Mouse (Mus musculus) midbrain, embryonic 14.5 days (tissue): ENCODE measurements at regions not wholly inside any gene's neighbourhood (a gene's known extent, or its start where the extent isn't known, plus 50 kb on each side); places are given as distances from the start of the nearest gene placed in this dataset.

Experiments used
- ATAC-seq: fragments of 200-750 bp; cut with Nextera tagmentation; 2 replicates; pipeline ENCODE4 v1.8.0; 2017; ENCODE audit warnings: moderate number of reproducible peaks, moderate library complexity; ENCODE audit not compliant: low FRiP score, low TSS enrichment
- DNase-seq: peaks from one replicate; pipeline ENCODE4 v3.0.0-alpha.2; 2015
- H3K27ac ChIP-seq: fragments of 300-500 bp; sonication (generic); replicated peaks from 2 replicates; pipeline ENCODE4 v1.5.1; 2014; ENCODE audit warnings: mild to moderate bottlenecking, low read depth, low read length, moderate library complexity
- H3K27me3 ChIP-seq: fragments of 300-500 bp; sonication (generic); 2 replicates; pipeline ENCODE4 v1.6.1; 2014; ENCODE audit warnings: low read length, control low read depth, mixed read lengths; ENCODE audit not compliant: control insufficient read depth, insufficient read depth
- H3K36me3 ChIP-seq: fragments of 300-500 bp; sonication (generic); 2 replicates; pipeline ENCODE4 v1.6.1; 2014; ENCODE audit warnings: low read length, control low read depth; ENCODE audit not compliant: control insufficient read depth, insufficient read depth
- H3K4me1 ChIP-seq: fragments of 300-500 bp; sonication (generic); 2 replicates; pipeline ENCODE4 v1.6.1; 2014; ENCODE audit warnings: mild to moderate bottlenecking, antibody characterized with exemption, low read length, control low read depth; ENCODE audit not compliant: control insufficient read depth, insufficient read depth
- H3K4me2 ChIP-seq: fragments of 300-500 bp; sonication (generic); 2 replicates; pipeline ENCODE4 v1.6.1; 2014; ENCODE audit warnings: mild to moderate bottlenecking, low read length, moderate library complexity
- H3K4me3 ChIP-seq: fragments of 300-500 bp; sonication (generic); replicated peaks from 2 replicates; pipeline ENCODE4 v1.5.1; 2014; ENCODE audit warnings: low read depth, low read length
- H3K9ac ChIP-seq: fragments of 300-500 bp; sonication (generic); replicated peaks from 2 replicates; pipeline ENCODE4 v1.6.1; 2014; ENCODE audit warnings: mild to moderate bottlenecking, low read length, moderate library complexity
- H3K9me3 ChIP-seq: fragments of 300-500 bp; sonication (generic); 2 replicates; pipeline ENCODE4 v1.6.1; 2016; ENCODE audit warnings: low read length, control low read depth, mixed read lengths; ENCODE audit not compliant: control insufficient read depth
- WGBS: fragments of 180-500 bp; shearing (Covaris S2); extraction: QIAGEN DNeasy Blood & Tissue Kit; methylation state at CpG from one replicate; pipeline ENCODE4 v1.1.7; 2014; 5-methylcytosine and 5-hydroxymethylcytosine counted together

DNA sequence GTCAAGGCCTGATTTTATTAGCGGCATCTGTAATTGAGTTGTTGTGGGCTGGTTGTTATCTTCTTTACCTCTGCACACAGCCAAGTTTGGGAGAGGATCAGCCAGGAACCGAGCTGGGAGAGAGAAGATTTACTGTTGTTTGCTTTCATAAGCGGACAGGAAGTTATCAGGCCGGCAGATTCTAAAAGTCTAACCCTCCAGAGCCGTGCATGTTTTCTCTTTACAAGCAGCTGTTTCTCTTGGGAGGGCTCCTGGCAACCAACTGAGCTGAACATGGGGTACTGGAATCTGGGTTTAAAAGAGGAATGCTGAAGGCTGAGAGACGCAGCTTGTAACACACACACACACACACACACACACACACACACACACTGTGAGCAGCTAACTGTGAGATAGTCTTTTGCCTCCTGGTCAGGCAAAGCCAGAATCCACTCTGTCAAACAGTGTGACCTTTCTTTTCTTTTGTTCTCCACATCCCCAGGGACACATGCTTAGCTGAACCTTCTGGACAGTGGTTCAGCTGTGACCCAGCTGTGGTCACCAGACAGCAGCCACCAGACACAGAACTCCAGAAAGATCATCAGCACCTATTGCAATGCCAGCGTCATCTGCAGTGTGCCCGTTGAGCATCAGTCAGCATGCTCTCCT, 82.5 kb upstream of the Sash1 start:
- Histone ChIP-seq H3K27me3 (no peaks in the 10 kb centered on the region), H3K4me2 (no peak overlapping the region), H3K9me3 (no peaks in the 10 kb centered on the region), H3K4me3 (no peak overlapping the region), H3K9ac (no peak overlapping the region), H3K36me3 (no peaks in the 10 kb centered on the region), H3K27ac (no peak overlapping the region), H3K4me1 (peaks cover 13% of the 10 kb centered on the region)
- WGBS = 49% methylated on average over 8 of the region's 8 CpGs
- DNase-seq (peak; percentile 48), ATAC-seq (no peak; the same call in 1 of the 2 replicates)

DNA sequence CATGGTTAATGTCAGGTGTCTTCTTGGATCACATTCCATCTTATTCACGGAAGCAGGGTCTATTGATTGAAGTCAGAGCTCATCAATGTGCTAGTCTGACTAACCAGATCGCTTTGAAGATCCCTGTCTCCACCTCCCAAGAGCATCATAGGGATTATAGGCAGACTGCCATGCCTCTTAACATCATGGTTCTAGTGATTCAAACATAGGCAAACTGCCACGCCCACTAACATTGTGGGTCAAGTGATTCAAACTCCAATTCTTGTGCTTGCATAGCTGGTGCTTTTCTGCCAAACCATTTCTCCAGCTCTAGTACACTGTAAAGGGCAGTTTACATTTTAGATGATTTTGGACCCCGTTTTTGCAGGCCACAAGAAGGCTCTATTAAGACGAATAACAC, 77.1 kb upstream of the Sash1 start:
- 73% methylated on average over 5 of the region's 5 CpGs for WGBS
- no peaks in the 10 kb centered on the region for H3K36me3 ChIP-seq
- no peak overlapping the region for H3K4me2 ChIP-seq
- H3K4me3 ChIP-seq = no peak overlapping the region
- H3K27ac ChIP-seq = no peak overlapping the region
- ATAC-seq = no peak
- peaks cover 2% of the 10 kb centered on the region for H3K4me1 ChIP-seq
- no peak for DNase-seq
- H3K9ac ChIP-seq = no peak overlapping the region
- H3K27me3 ChIP-seq = no peaks in the 10 kb centered on the region
- H3K9me3 ChIP-seq = no peaks in the 10 kb centered on the region

DNA sequence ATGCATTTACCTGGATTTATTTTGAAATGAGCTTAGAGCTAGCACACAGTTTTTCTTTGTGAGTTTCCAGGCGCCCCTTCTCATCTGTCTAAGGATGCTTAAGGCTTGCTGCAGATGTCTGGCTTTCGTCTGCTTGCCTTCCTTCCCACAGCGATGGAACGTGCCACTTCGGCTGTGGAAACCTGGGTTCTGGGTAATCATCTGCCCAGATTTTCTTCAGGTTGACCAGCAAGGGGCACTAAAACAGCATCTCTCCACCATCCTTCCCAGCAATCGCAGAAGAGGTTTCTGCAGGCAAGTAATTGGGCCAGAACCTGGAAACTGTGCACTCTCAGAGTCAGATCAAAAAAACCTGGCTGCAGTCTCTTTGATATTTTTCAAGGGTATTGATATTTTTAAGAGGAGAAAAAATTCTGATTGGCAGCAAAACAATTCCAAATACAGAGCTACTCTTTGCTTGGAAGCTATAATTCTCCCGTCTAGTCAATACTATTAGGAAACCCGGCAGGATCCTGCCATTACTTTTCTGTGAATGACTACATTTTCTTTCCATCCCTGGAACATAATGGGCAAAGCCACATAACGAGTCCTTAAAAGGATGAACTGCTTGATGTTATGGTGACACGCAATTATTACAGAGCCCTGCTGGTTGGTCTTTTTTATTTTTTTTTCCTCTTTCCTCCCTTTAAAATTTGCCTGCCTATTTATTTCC, 75.2 kb upstream of the Sash1 start:
- H3K27me3 ChIP-seq = no peaks in the 10 kb centered on the region
- no peak overlapping the region for H3K9ac ChIP-seq
- H3K9me3 ChIP-seq = no peaks in the 10 kb centered on the region
- ATAC-seq = no peak
- H3K4me1 ChIP-seq = peaks cover 2% of the 10 kb centered on the region; the same call in 1 of the 2 replicates
- peak; percentile 65 for DNase-seq
- H3K36me3 ChIP-seq = no peaks in the 10 kb centered on the region
- peak overlapping the region; percentile 41; the same call in 1 of the 2 replicates for H3K27ac ChIP-seq
- no peak overlapping the region for H3K4me2 ChIP-seq
- no peak overlapping the region for H3K4me3 ChIP-seq
- WGBS = 63% methylated on average over 10 of the region's 10 CpGs

DNA sequence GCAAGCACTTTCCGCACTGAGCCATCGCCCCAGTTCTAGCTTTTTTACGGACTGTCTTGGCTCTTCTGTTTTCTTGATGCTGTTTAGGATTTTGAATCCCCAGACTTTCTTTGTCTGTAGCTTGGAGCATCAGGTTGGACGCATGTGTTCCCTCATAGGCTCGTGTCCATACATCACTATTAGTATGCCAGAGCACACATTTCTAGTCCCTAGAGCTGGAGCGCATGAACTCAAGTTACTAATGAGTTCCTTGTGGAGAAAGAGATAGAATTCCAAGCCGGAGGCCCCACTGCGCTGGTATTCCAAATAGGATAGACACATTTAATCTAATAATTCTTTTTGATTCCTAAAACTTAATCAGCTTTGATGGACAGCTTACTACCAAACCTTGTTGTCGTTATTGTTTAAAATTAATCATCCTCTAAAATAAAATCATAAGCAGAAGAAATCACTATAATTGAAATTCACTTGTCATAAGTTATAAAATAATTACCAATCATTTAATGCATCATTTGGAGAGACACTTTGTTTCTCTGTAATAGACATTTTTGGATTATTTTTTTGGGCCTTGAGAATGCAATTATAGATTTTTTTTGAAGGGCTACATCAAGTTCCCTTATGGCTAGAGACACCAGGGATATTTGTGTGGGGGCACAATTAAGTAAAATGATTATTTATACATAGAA, 74.5 kb upstream of the Sash1 start:
- H3K4me1 ChIP-seq = peaks cover 2% of the 10 kb centered on the region; the same call in 1 of the 2 replicates
- WGBS = 65% methylated on average over 9 of the region's 9 CpGs
- peak overlapping the region; percentile 41; the same call in 1 of the 2 replicates for H3K27ac ChIP-seq
- H3K4me2 ChIP-seq = no peak overlapping the region
- no peaks in the 10 kb centered on the region for H3K36me3 ChIP-seq
- DNase-seq (peak; percentile 58), ATAC-seq (0 out of 2 replicates have a peak, but pooled peaks have one; percentile 36)
- no peaks in the 10 kb centered on the region for H3K27me3 ChIP-seq
- H3K9me3 ChIP-seq = no peaks in the 10 kb centered on the region
- H3K4me3 ChIP-seq = no peak overlapping the region
- H3K9ac ChIP-seq = no peak overlapping the region

DNA sequence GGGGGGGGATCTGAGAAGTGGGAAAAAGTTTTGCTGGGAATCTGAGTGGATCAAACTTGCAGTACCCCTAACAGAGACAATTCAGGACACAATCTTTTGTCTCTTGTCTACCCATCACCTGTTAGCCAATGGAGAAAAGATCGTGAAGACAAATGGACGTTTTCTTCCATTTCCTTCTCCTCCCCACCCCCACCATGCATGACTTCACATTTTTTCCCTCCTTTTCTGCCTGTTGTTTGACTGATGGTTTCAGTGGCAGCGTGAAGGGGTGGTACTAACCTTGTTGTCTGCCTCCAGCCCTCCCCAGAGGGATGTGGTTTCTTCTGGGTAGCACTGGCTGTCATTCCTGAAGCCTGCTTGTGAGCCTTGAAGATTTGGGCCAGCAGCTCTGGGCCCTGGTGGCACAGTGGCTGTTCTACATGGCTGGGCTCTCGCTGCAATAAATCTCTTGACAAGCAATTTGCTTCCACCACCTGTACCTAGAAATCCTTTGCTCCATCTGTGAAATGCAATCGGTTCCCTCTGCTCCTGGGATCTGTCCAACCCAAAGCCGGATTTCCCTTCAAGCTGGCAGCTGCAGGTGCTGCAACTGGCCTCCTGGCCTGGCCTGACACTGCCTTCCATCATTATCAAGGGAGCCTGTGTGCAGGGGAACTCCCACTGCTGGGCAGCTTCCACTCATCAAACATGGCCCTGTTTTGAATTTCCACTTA, 69.8 kb upstream of the Sash1 start:
- WGBS = 52% methylated on average over 6 of the region's 6 CpGs
- DNase-seq (no peak), ATAC-seq (no peak)
- Histone ChIP-seq H3K4me1 (peaks cover 2% of the 10 kb centered on the region; the same call in 1 of the 2 replicates), H3K4me2 (no peak overlapping the region), H3K4me3 (no peak overlapping the region), H3K36me3 (no peaks in the 10 kb centered on the region), H3K9ac (no peak overlapping the region), H3K27ac (peak overlapping the region; percentile 61; the same call in 1 of the 2 replicates), H3K9me3 (no peaks in the 10 kb centered on the region), H3K27me3 (no peaks in the 10 kb centered on the region)

DNA sequence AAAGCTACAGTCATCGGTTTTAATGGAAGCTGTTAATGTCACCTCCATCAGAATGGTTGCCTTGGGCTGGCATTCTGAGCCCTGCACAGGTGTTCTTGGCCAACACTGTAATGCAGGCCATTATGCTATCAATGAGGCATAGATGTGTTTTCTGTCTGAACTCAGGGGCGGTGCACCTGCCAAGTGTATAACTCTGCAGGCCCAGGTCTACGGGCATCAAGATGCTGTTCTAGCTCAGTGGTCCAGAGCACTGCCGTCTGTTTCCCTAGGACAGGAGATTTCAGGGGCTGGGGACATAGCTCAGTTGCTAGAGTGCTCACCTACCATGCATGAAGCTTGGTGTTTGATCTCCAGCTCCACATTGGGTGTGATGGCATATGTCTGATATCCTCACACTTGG, 68.1 kb upstream of the Sash1 start:
- H3K27me3 ChIP-seq = no peaks in the 10 kb centered on the region
- WGBS = 87% methylated on average over 4 of the region's 4 CpGs
- H3K36me3 ChIP-seq = no peaks in the 10 kb centered on the region
- H3K9me3 ChIP-seq = no peaks in the 10 kb centered on the region
- H3K27ac ChIP-seq = no peak overlapping the region
- H3K4me1 ChIP-seq = 0 out of 2 replicates have a peak, but pooled peaks cover 2% of the 10 kb centered on the region
- DNase-seq (no peak), ATAC-seq (no peak)
- H3K4me3 ChIP-seq = no peak overlapping the region
- no peak overlapping the region for H3K4me2 ChIP-seq
- no peak overlapping the region for H3K9ac ChIP-seq

DNA sequence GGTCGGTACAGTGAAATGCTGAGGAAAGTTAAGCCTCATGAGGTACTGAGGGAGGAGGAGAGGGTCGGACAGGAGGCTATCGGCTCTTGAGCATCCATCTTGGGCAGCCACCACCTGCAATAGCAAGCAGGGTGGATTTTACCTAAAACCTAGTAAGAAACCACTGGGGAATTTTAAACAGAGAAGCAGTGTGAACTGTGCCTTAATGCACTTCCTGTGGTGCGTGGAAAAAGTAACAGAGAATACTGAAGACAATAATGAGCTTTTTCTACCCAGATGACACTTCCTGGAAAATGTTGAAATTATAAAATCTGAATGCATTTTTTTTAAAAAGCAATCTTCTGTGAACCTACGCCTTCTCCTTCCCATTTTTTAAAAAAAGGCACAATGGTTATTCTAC, 67.1 kb upstream of the Sash1 start:
- 82% methylated on average over 5 of the region's 5 CpGs for WGBS
- Histone ChIP-seq H3K27ac (no peak overlapping the region), H3K27me3 (no peaks in the 10 kb centered on the region), H3K4me2 (no peak overlapping the region), H3K4me1 (no peaks in the 10 kb centered on the region), H3K36me3 (no peaks in the 10 kb centered on the region), H3K4me3 (no peak overlapping the region), H3K9me3 (no peaks in the 10 kb centered on the region), H3K9ac (no peak overlapping the region)
- no peak for ATAC-seq
- DNase-seq = no peak

DNA sequence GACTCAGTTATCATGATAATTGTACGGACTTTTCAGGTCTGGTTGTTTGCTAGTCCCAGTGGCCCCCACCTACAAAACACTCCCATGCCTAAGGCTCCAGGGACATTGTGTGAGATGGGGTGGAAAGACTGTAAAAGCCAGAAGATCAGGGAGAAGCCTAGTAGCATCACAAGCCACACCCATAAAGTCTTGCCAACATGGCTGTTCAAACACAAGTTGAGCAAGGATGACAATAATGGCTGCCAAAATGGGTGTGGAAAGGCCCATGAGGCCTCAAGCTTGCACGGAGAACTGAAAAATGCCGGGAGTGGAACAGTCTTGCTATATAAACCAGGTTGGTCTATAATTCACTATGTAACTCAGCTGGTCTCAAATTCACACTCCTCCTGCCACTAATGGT, 66.1 kb upstream of the Sash1 start:
- H3K27me3 ChIP-seq = no peaks in the 10 kb centered on the region
- WGBS = 95% methylated on average over 3 of the region's 3 CpGs
- no peak overlapping the region for H3K4me3 ChIP-seq
- H3K4me2 ChIP-seq = no peak overlapping the region
- no peaks in the 10 kb centered on the region for H3K36me3 ChIP-seq
- no peak overlapping the region for H3K27ac ChIP-seq
- DNase-seq (no peak), ATAC-seq (no peak)
- H3K9me3 ChIP-seq = no peaks in the 10 kb centered on the region
- no peaks in the 10 kb centered on the region for H3K4me1 ChIP-seq
- no peak overlapping the region for H3K9ac ChIP-seq
